Mouse (Mus musculus): ENCODE measurements around the gene Olfml1. TPM values are rescaled to one million over a fixed set of nuclear protein-coding genes. Genes with fewer than 3 reads are reported as not detected.

The Olfml1 gene
- 4.4 and 5.7 TPM in 2 replicates for polyA plus RNA-seq (2015; fragmentation: Nextera tagmentation; extraction: Ambion mirVana)

DNA sequence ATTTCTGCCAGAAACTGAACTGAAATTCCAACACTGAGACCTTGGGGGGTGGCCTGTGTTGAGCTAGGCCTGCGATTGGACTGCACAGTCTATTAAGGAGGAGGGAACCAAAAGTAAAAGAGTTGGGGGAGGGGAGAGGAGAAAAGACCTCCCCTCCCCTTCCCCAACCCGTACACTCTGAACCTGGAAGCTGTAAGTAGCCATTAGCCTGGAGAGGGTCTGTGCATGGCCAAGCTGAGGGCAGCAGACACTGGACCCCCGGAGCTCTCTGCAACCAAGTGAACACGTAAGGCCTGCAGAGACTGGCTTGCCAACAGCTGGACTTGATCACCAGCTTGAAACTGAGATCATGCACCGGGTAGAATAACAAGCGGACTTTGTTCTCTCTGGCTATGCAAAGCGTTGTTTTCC, at the start of gene Olfml1:
Gene Olfml1, plus strand, starts transcription at position 186 of the 411 bp plus-strand sequence.
- Histone ChIP-seq H3K4me2 (peak within 1 kb of the TSS; percentile 28), H3K9me3 (no peaks in the 10 kb centered on the region), H3K27me3 (no peaks in the 10 kb centered on the region), H3K4me3 (peak within 1 kb of the TSS; percentile 23), H3K4me1 (replicated peaks) (peaks cover 5% of the 10 kb centered on the region; the same call in 1 of the 2 replicates), H3K9ac (no peak within 1 kb of the TSS), H3K27ac (replicated peaks) (0 out of 2 replicates have a peak within 1 kb of the TSS, but pooled peaks have one; percentile 46), H3K36me3 (no peaks in the 10 kb centered on the region)
- ATAC-seq (ENCODE audit: low read depth) = no peak
- WGBS = 54% methylated on average over 7 of the region's 7 CpGs

DNA sequence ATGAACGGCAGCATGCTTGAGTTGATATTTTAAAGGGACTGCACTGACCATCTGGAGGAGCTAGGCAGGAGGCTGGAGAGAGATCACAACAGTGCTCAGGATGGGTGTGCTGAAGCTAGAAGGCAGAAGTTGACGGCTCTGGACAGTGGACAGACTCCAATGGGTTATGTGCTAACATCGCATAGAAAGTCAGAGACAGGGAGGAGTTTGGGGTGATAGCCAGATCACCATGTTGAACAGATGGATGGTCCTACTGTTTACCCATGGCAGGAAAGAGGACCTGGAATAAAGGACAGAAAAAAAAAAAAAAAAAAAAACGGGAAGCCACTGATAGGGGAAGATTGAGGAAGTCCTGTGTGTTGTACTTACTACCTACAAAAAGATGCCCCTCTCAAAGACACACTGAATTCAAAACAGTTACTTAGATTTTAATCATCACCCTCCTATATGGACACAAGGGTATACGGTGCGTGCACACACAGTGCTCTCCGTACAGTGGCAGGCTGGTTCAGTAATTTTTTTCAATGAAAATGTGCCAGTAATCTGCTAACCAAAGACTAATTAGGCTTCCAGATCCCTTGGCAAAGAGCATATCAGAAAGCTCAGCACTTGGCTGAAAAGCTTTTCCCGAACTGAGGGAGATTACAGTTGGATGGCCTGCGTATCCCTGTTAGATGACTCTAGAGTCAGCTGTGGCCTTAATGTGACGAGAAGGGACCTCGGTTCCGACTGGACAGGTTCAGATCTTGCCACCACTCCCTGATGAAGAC, 47.8 kb upstream of the Olfml1 start:
- no peak overlapping the region for H3K4me3 ChIP-seq
- H3K9me3 ChIP-seq = no peaks in the 10 kb centered on the region
- no peak overlapping the region for H3K27ac ChIP-seq (replicated peaks)
- ATAC-seq (ENCODE audit: low read depth) = no peak
- no peaks in the 10 kb centered on the region for H3K36me3 ChIP-seq
- WGBS = 90% methylated on average over 12 of the region's 12 CpGs
- peaks cover 11% of the 10 kb centered on the region; the same call in 1 of the 2 replicates for H3K4me1 ChIP-seq (replicated peaks)
- H3K27me3 ChIP-seq = no peaks in the 10 kb centered on the region
- no peak overlapping the region for H3K4me2 ChIP-seq
- no peak overlapping the region for H3K9ac ChIP-seq

DNA sequence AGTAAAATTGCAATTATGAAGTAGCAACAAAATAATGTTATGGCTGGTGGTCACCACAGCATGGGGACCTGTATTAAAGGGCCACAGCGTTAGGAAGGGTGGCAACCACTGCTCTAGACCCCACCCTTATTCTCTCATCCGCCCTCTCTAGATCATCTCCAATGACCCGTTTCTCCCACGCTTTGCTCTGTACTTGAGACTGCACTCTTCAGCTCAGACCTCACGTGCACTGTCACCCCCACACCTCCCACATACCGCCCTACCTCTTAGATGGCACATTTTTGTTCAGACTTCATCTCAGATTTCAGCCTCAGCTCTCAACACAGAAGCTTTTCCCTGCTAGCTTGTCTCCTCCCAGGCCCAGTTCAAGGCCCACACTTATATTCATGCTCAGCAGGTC, 45.8 kb upstream of the Olfml1 start:
- 80% methylated on average over 6 of the region's 6 CpGs for WGBS
- H3K9me3 ChIP-seq = no peaks in the 10 kb centered on the region
- no peaks in the 10 kb centered on the region for H3K27me3 ChIP-seq
- no peak overlapping the region for H3K9ac ChIP-seq
- H3K27ac ChIP-seq (replicated peaks) = no peak overlapping the region
- ATAC-seq (ENCODE audit: low read depth) = no peak
- H3K4me2 ChIP-seq = no peak overlapping the region
- H3K36me3 ChIP-seq = no peaks in the 10 kb centered on the region
- H3K4me1 ChIP-seq (replicated peaks) = peaks cover 6% of the 10 kb centered on the region; the same call in 1 of the 2 replicates
- no peak overlapping the region for H3K4me3 ChIP-seq

DNA sequence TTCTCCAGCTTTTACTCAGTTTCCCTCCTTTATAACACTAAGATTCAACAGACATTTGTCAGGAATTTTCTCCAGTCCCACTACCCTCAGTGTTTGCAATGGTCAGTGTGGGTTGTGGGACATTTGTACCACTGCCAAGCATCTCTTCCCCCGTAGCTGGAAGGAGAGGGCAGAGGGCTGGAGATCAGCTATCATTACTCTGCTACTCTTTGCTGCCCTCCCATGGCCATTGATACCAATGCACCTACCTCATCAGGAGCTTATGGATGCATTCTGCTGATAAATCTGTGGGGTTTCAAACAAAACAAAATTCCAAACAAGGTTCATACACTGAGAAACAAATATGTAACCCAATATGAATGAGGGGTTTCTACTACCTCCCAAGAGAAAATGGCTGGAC, 40.9 kb upstream of the Olfml1 start:
- no peak overlapping the region for H3K27ac ChIP-seq (replicated peaks)
- no peaks in the 10 kb centered on the region for H3K36me3 ChIP-seq
- WGBS = 14% methylated on average over 1 of the region's 1 CpGs
- no peak overlapping the region for H3K4me2 ChIP-seq
- no peaks in the 10 kb centered on the region for H3K4me1 ChIP-seq (replicated peaks)
- no peaks in the 10 kb centered on the region for H3K9me3 ChIP-seq
- H3K9ac ChIP-seq = no peak overlapping the region
- no peaks in the 10 kb centered on the region for H3K27me3 ChIP-seq
- H3K4me3 ChIP-seq = no peak overlapping the region
- peak; percentile 63; the same call in 1 of the 2 replicates for ATAC-seq (ENCODE audit: low read depth)

DNA sequence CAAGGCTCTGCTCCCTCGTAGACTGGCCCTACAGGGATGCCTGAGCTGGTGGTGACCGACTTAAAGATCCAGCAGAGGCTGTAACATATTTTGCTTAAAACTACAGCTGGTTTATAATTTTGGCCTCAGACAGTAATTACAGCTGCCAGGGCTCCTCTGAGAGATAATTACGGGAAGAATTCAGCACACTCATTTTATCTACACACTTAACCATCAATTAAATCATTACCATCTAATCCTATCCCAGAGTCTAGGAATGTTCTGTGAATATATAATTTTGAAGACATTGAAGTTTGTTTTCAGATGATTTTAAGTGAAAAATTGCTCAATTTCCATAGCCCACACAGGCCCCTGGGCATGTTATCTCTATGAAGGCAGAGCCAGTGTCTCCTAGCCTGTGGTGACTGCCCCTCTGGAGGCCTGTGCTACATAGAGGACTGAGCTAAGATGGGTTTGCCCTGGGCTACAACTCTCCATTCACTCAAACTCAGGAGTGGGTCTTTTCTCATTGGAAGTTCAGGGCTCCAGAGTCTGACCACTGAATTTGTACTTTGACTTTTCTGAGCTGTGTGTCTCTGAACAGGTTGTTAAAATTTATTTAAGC, 39.0 kb upstream of the Olfml1 start:
- Histone ChIP-seq H3K4me1 (replicated peaks) (no peaks in the 10 kb centered on the region), H3K4me2 (no peak overlapping the region), H3K27me3 (no peaks in the 10 kb centered on the region), H3K9me3 (no peaks in the 10 kb centered on the region), H3K27ac (replicated peaks) (no peak overlapping the region), H3K4me3 (no peak overlapping the region), H3K9ac (no peak overlapping the region), H3K36me3 (no peaks in the 10 kb centered on the region)
- no peak for ATAC-seq (ENCODE audit: low read depth)
- 76% methylated on average over 3 of the region's 3 CpGs for WGBS

DNA sequence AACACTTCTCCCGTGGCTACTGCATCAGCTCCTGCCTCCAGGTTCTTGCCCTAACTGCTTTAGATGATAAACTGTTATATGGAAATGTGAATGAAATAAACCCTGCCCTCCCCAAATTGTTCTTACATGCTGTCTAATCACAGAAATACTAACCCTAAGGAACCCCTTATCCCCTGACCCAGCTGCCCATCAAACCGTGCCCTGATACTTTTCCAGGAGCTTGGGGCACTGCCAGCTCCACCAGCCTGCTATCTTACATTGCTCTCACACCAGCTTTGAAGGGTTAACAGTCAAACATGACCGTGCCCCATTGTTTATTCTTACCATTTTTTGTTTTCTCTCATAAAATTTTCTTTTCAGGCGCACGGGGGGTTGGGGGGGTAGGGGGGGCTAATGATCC, 37.9 kb upstream of the Olfml1 start:
- WGBS = 81% methylated on average over 5 of the region's 5 CpGs
- ATAC-seq (ENCODE audit: low read depth) = no peak
- H3K4me1 ChIP-seq (replicated peaks) = no peaks in the 10 kb centered on the region
- no peak overlapping the region for H3K9ac ChIP-seq
- H3K27ac ChIP-seq (replicated peaks) = no peak overlapping the region
- no peaks in the 10 kb centered on the region for H3K9me3 ChIP-seq
- H3K36me3 ChIP-seq = no peaks in the 10 kb centered on the region
- H3K4me3 ChIP-seq = no peak overlapping the region
- no peak overlapping the region for H3K4me2 ChIP-seq
- no peaks in the 10 kb centered on the region for H3K27me3 ChIP-seq

DNA sequence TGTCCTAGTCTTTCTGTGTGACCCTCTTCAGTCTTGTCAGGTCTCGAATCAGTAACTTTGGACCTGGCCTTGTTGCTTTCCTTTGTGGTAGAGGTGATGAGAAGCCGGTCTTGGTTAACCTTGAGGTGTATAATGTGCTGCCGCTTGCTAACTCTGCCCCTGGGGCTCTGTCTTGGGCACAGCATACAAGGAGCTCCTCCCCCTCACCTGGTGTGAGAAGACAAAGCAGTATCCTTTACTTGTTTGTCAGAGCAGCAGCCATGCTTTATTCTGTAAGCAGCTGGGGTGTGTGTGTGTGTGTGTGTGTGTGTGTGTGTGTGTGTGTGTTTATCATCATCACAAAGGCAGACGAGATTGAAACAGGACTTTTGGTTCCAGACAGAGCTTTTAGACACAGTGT, 31.9 kb upstream of the Olfml1 start:
- Histone ChIP-seq H3K4me3 (no peak overlapping the region), H3K4me2 (no peak overlapping the region), H3K9me3 (no peaks in the 10 kb centered on the region), H3K27me3 (no peaks in the 10 kb centered on the region), H3K9ac (no peak overlapping the region), H3K4me1 (replicated peaks) (no peaks in the 10 kb centered on the region), H3K27ac (replicated peaks) (no peak overlapping the region), H3K36me3 (no peaks in the 10 kb centered on the region)
- ATAC-seq (ENCODE audit: low read depth) = no peak
- WGBS = 82% methylated on average over 4 of the region's 4 CpGs

DNA sequence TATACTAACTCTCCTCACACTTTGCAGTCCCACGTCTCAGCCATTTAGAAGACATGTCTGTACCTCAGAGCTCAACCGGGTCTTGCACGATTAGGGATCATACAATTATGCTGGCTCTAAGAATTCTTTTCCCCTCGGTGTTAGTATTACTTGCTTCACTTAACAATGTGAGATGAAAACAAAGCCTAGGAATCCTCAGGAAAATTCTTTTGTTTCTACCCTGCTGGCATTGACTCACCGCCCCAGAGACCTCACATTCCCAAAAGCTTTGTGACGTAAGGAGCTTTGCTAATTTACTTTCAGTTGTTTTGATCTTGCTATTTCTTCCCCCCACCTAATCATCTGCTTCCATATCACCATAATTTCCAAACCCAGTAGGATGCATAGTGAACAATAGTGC, 30.7 kb upstream of the Olfml1 start:
- Histone ChIP-seq H3K9me3 (no peaks in the 10 kb centered on the region), H3K4me3 (no peak overlapping the region), H3K4me2 (no peak overlapping the region), H3K4me1 (replicated peaks) (no peaks in the 10 kb centered on the region), H3K27ac (replicated peaks) (no peak overlapping the region), H3K36me3 (no peaks in the 10 kb centered on the region), H3K9ac (no peak overlapping the region), H3K27me3 (no peaks in the 10 kb centered on the region)
- 63% methylated on average over 6 of the region's 6 CpGs for WGBS
- ATAC-seq (ENCODE audit: low read depth) = no peak

DNA sequence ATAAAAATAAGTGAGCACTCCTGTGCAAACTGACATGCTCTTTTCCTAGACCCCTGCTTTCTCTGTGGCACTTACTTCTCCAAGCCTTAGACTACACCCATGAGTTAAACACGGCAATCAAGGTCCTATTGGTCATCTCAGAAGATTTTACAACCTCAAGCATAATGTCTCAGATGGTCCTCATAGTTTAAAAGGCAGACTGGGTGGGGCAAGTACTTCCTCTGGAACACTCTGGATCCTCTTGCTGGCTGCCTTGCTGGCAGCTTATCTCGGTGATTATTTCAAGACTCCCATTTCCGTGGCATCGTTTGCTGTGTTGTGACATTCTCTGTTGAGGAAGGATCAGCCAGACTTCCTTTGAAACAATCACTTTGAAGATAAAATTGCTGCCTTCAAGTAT, 27.2 kb upstream of the Olfml1 start:
- no peaks in the 10 kb centered on the region for H3K36me3 ChIP-seq
- no peak overlapping the region for H3K27ac ChIP-seq (replicated peaks)
- no peak overlapping the region for H3K4me3 ChIP-seq
- no peak overlapping the region for H3K9ac ChIP-seq
- H3K27me3 ChIP-seq = no peaks in the 10 kb centered on the region
- H3K9me3 ChIP-seq = no peaks in the 10 kb centered on the region
- no peak for ATAC-seq (ENCODE audit: low read depth)
- WGBS = 63% methylated on average over 4 of the region's 4 CpGs
- no peak overlapping the region for H3K4me2 ChIP-seq
- no peaks in the 10 kb centered on the region for H3K4me1 ChIP-seq (replicated peaks)

DNA sequence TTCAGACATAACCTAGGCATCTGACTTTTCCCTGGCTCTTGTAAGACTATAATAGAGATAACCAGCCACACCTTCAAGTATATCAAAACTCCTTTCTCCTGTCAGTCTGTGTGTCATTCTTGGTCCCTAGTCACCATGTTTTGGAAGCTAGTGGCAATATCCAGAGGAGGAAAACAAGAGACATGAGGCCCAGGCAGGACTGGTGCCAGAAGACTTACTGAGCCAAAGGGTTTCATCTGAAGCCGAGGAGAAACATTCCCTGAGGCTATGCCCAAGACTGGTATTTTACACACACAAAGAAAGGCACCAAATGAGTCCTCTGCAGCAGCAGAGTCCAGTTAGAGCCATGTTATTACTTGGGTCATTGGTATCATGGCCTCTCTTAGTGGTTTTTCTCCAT, 22.2 kb upstream of the Olfml1 start:
- no peak overlapping the region for H3K27ac ChIP-seq (replicated peaks)

DNA sequence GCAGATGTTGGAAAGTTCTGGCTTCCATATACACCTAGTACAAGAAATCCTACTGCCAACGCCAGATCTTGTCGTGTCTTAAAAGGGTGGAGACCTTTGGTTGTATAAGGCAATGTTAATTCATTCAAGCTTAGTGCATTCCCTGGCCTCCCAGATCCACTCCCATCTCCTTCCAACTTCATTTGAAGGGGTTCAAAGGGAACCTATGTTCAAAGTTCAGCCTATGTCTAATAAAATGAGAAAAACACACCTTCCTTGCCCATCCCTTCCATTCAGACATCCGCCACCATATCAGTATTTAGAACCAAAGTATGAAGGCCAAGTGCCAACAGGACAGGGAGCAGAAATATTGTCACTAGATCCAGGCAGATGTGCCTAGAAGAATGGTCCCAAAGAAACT, 19.4 kb upstream of the Olfml1 start:
- Histone ChIP-seq H3K4me3 (no peak overlapping the region), H3K9ac (no peak overlapping the region), H3K4me1 (replicated peaks) (no peaks in the 10 kb centered on the region), H3K27me3 (no peaks in the 10 kb centered on the region), H3K9me3 (no peaks in the 10 kb centered on the region), H3K36me3 (no peaks in the 10 kb centered on the region), H3K4me2 (no peak overlapping the region), H3K27ac (replicated peaks) (no peak overlapping the region)
- 95% methylated on average over 3 of the region's 3 CpGs for WGBS
- ATAC-seq (ENCODE audit: low read depth) = no peak

More for the DNA sequence above, 22.2 kb upstream of the Olfml1 start:
- no peaks in the 10 kb centered on the region for H3K27me3 ChIP-seq
- no peaks in the 10 kb centered on the region for H3K9me3 ChIP-seq
- H3K4me2 ChIP-seq = no peak overlapping the region
- H3K4me1 ChIP-seq (replicated peaks) = no peaks in the 10 kb centered on the region
- no peak for ATAC-seq (ENCODE audit: low read depth)
- no peak overlapping the region for H3K4me3 ChIP-seq
- no peak overlapping the region for H3K9ac ChIP-seq
- H3K36me3 ChIP-seq = no peaks in the 10 kb centered on the region
- 76% methylated on average over 1 of the region's 1 CpGs for WGBS

DNA sequence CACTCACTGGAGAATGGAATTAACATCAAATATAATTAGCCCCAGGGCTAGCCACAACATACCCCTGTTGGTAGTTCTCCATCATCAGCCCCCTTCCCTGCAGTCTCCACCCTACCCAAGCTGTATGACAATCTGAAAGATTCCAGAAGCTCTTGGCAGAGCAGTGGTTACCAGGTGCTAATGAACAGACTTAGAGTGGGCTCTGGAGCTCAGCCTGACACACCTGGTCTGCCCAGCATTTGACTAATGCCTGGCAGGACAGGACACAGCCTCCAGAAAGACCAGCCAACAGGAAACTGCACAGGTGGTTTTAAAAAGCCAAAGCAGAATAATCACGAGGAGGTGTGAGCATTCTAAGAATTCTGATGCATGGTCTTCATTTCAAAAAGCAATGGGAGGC, 13.8 kb upstream of the Olfml1 start:
- H3K4me1 ChIP-seq (replicated peaks) = no peaks in the 10 kb centered on the region
- no peak for ATAC-seq (ENCODE audit: low read depth)
- H3K9ac ChIP-seq = no peak overlapping the region
- WGBS = 70% methylated on average over 1 of the region's 1 CpGs
- no peaks in the 10 kb centered on the region; the same call in 1 of the 2 replicates for H3K9me3 ChIP-seq
- no peak overlapping the region for H3K27ac ChIP-seq (replicated peaks)
- no peak overlapping the region for H3K4me2 ChIP-seq
- H3K4me3 ChIP-seq = no peak overlapping the region
- no peaks in the 10 kb centered on the region for H3K27me3 ChIP-seq
- no peaks in the 10 kb centered on the region for H3K36me3 ChIP-seq
